Mouse (Mus musculus): ENCODE measurements around the gene Usp48. TPM values are rescaled to one million over a fixed set of nuclear protein-coding genes. Genes with fewer than 3 reads are reported as not detected.

Gene Usp48
- total and polyA plus RNA-seq, 3 experiments: 28.5 to 77.8 (median 36.6) TPM

- dilution Hi-C loops (cut with MboI; ENCODE audit: extremely low pct_ligation_motif_present, extremely low pct_unique_long_range_greater_than_20kb, low sequenced_read_pairs) (no loop called here), in situ Hi-C loops (cut with MboI; ENCODE audit: low pct_ligation_motif_present, low pct_unique_long_range_greater_than_20kb, low sequenced_read_pairs) (no loop called here)
- no peaks in the 10 kb centered on the region for H3K79me2 ChIP-seq (replicated peaks; ENCODE audit: control insufficient read depth, extremely low read depth, insufficient read depth, poor library complexity, severe bottlenecking)
- no peak overlapping the region for H3K4me2 ChIP-seq (ENCODE audit: insufficient read depth, low read depth, poor library complexity, severe bottlenecking)
- no peak for TF ChIP-seq MAFK (IDR thresholded peaks at IDR 0.05; ENCODE audit: insufficient replicate concordance, low read length)
- TF ChIP-seq CTCF (conservative IDR thresholded peaks at IDR 0.05 in 1 of 2, IDR thresholded peaks at IDR 0.05 in 1 of 2; ENCODE audit: low read depth in 2 of 2, low read length in 2 of 2): no peak
- TF ChIP-seq MAZ (IDR thresholded peaks at IDR 0.05; ENCODE audit: low read depth, low read length): no peak
- TF ChIP-seq EP300 (IDR thresholded peaks at IDR 0.05; ENCODE audit: low read length): no peak
- TF ChIP-seq NELFE (IDR thresholded peaks at IDR 0.05; ENCODE audit: low read depth, low read length): no peak
- TF ChIP-seq ZC3H11A (IDR thresholded peaks at IDR 0.05; ENCODE audit: low read depth, low read length): no peak
- no peak for TF ChIP-seq IRF4 (IDR thresholded peaks at IDR 0.05; ENCODE audit: low read depth, low read length)
- TF ChIP-seq CHD1 (IDR thresholded peaks at IDR 0.05; ENCODE audit: low read depth, low read length): no peak
- no peak for TF ChIP-seq RCOR1 (conservative IDR thresholded peaks at IDR 0.05; ENCODE audit: low read depth, low read length)
- TF ChIP-seq JUN (IDR thresholded peaks at IDR 0.05; ENCODE audit: insufficient read depth, low read depth, low read length): no peak
- peaks cover 3% of the 10 kb centered on the region for H3K9me3 ChIP-seq (replicated peaks; ENCODE audit: low read length)
- no peaks in the 10 kb centered on the region for H3K36me3 ChIP-seq (replicated peaks in 1 of 2; ENCODE audit: control insufficient read depth in 1 of 2, insufficient read depth in 1 of 2, low read length in 1 of 2)
- no peak for DNase-seq (ENCODE audit: extremely low read depth)
- H3K4me1 ChIP-seq (ENCODE audit: control insufficient read depth in 1 of 2, insufficient read depth in 2 of 2): no peaks in the 10 kb centered on the region
- H3K27me3 ChIP-seq (replicated peaks): peaks cover 85% of the 10 kb centered on the region
- H3K4me3 ChIP-seq (replicated peaks in 1 of 3; ENCODE audit: low read depth in 2 of 3, low read length in 2 of 3, poor library complexity in 1 of 3): no peak overlapping the region
- H3K9ac ChIP-seq (ENCODE audit: insufficient read depth, low read depth): no peak overlapping the region
- H3K27ac ChIP-seq (ENCODE audit: insufficient read depth, low read depth): no peak overlapping the region
These were observed 104.8 kb downstream of the Usp48 start for GRCm38 (mm10) chr4:137698076-137698985.

DNA sequence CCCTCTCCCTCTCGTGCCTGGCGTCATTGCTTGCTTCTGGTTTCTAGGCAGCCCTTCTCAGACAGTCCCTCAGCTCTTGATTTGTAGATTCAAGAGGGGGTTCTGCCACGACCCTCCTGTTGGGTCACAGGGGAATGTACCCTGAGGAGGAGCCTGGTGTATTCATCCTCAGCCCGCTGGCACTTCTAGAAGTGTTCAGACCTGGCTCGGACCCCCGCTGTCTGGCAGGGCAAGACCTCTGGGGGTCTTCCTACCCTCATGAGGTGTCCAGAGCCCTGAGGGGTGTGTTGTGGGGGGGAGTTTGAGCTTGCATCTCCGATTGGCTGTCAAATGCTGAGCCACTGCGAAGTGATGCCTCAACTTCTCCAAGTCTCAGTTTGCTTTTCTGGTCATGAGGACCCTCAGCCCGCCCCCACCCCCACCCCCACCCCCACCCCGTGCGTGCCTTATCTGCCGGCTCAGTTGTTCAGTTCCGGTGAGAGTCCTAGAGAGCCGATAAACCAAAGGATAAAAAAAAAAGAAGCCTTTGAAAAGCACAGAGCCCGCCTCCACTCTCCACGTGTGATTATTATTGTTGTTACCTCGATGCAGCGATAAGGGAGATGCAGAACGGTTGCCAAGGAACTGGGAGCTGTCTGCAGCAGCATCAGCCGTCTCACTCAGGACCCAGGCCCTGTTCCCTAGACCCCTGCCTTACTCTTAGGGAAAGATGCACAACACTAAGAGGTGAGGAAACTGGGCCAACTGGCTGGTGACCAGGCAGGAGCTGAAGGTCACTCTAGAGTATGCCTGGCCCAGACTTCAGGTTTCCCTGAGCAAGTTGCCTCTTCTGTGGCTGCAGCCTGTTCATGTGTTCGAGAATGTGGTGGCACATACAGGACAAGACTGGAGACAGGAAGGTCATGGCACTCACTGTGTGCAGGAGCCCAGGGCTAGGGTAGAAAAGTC, 106.0 kb downstream of the Usp48 start:
- H3K4me3 ChIP-seq (replicated peaks in 1 of 3; ENCODE audit: low read depth in 2 of 3, low read length in 2 of 3, poor library complexity in 1 of 3): no peak overlapping the region

More for the DNA sequence above, 106.0 kb downstream of the Usp48 start:
- Histone ChIP-seq H3K9me3 (replicated peaks; ENCODE audit: low read length) (peaks cover 3% of the 10 kb centered on the region), H3K36me3 (replicated peaks in 1 of 2; ENCODE audit: control insufficient read depth in 1 of 2, insufficient read depth in 1 of 2, low read length in 1 of 2) (no peaks in the 10 kb centered on the region), H3K9ac (ENCODE audit: insufficient read depth, low read depth) (no peak overlapping the region), H3K4me2 (ENCODE audit: insufficient read depth, low read depth, poor library complexity, severe bottlenecking) (no peak overlapping the region), H3K4me1 (ENCODE audit: control insufficient read depth in 1 of 2, insufficient read depth in 2 of 2) (no peaks in the 10 kb centered on the region), H3K27ac (ENCODE audit: insufficient read depth, low read depth) (no peak overlapping the region), H3K79me2 (replicated peaks; ENCODE audit: control insufficient read depth, extremely low read depth, insufficient read depth, poor library complexity, severe bottlenecking) (no peaks in the 10 kb centered on the region), H3K27me3 (replicated peaks) (peaks cover 88% of the 10 kb centered on the region)
- no peak for DNase-seq (ENCODE audit: extremely low read depth)
- dilution Hi-C loops (cut with MboI; ENCODE audit: extremely low pct_ligation_motif_present, extremely low pct_unique_long_range_greater_than_20kb, low sequenced_read_pairs) (no loop called here), in situ Hi-C loops (cut with MboI; ENCODE audit: low pct_ligation_motif_present, low pct_unique_long_range_greater_than_20kb, low sequenced_read_pairs) (no loop called here)
- TF ChIP-seq SIN3A (IDR thresholded peaks at IDR 0.05; ENCODE audit: low read length) (no peak), CHD2 (IDR thresholded peaks at IDR 0.05; ENCODE audit: low read length) (no peak), RAD21 (IDR thresholded peaks at IDR 0.05; ENCODE audit: low read depth, low read length) (no peak), USF1 (IDR thresholded peaks at IDR 0.05; ENCODE audit: low read depth, low read length) (no peak), HCFC1 (IDR thresholded peaks at IDR 0.05; ENCODE audit: low read depth, low read length) (no peak), E2F4 (IDR thresholded peaks at IDR 0.05; ENCODE audit: insufficient replicate concordance, low read depth, low read length) (no peak), TBP (conservative IDR thresholded peaks at IDR 0.05; ENCODE audit: low read depth, low read length) (no peak), ETS1 (conservative IDR thresholded peaks at IDR 0.05; ENCODE audit: low read depth, low read length) (no peak), ZNF384 (IDR thresholded peaks at IDR 0.05; ENCODE audit: low read depth, low read length) (no peak), ZKSCAN1 (IDR thresholded peaks at IDR 0.05; ENCODE audit: borderline replicate concordance, low read depth, low read length) (no peak), UBTF (IDR thresholded peaks at IDR 0.05; ENCODE audit: low read depth, low read length) (no peak), USF2 (conservative IDR thresholded peaks at IDR 0.05; ENCODE audit: low read depth, low read length) (no peak), MAFK (IDR thresholded peaks at IDR 0.05; ENCODE audit: insufficient replicate concordance, low read length) (no peak), MXI1 (IDR thresholded peaks at IDR 0.05; ENCODE audit: low read depth, low read length) (no peak), CHD1 (IDR thresholded peaks at IDR 0.05; ENCODE audit: low read depth, low read length) (no peak), TCF12 (IDR thresholded peaks at IDR 0.05; ENCODE audit: low read depth, low read length) (no peak), ZC3H11A (IDR thresholded peaks at IDR 0.05; ENCODE audit: low read depth, low read length) (no peak), EP300 (IDR thresholded peaks at IDR 0.05; ENCODE audit: low read length) (no peak), JUND (conservative IDR thresholded peaks at IDR 0.05; ENCODE audit: low read depth, low read length) (no peak)
